Mouse (Mus musculus) layer of hippocampus, postnatal 25 days (tissue): ENCODE data around the gene Bco1. TPM values are rescaled to one million over a fixed set of nuclear protein-coding genes. Genes with fewer than 3 reads are reported as not detected.

Experiments
- DNase-seq, 2 experiments: peaks; one replicate each; pipeline ENCODE4 v3.0.0; 2022; ENCODE audit warnings: mixed read lengths in 2 of 2, low spot score in 1 of 2; ENCODE audit errors: extremely low spot score in 1 of 2
- total RNA-seq, 2 experiments: library from RNA; stranded (reverse); gene quantifications; 2 replicates each; pipeline ENCODE4 v1.2.3; 2021

Gene Bco1
- total RNA-seq, 2 experiments from 2014 or later: not detected

GRCm38 (mm10) chr8:117087036-117087435, 8.6 kb upstream of the Bco1 start:
- DNase-seq: no peak

DNA sequence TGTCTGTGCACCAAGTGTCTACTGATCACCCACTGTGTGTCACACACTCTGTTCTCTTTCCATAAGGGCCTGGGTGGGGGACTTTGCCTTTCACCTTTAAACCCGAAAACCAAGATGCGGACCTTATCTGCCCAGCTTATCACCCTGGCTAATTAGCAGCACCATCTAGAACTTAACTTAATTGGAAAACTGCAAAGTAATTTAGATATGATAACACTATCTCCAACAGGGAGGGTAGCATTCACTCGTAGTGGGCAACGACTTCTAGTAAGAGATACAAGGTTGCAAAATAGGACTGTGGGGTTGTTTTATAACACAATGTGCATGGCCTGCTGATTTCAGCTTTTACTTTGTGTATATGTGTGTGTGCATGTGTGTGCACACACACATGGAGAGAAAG, 5.9 kb upstream of the Bco1 start:
- no peak for DNase-seq

DNA sequence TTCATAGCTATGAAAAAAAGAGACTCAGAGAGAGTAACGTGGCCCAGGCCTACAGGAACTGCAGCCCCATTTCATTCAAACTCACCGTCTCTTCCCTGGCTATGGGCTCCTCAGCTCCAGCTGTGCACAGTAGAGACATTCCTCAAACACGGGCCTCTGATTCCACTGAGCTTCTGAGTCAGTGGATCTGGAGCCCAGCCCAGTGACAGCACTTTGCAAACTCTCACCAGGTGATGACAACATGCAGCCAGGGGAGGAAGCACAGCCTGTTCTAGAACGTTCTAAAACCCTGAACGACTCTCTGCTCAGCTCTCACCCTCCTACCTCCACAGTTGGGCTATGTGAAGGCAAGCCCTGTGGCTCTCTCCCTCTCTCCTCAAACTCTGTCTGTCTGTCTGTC, 1.6 kb upstream of the Bco1 start:
- DNase-seq: no peak

- DNase-seq: no peak
Measured at GRCm38 (mm10) chr8:117097051-117097563, 1.5 kb downstream of the Bco1 start.

GRCm38 (mm10) chr8:117097564-117098191, 2.0 kb downstream of the Bco1 start:
- DNase-seq: no peak

GRCm38 (mm10) chr8:117107533-117107932, 11.9 kb downstream of the Bco1 start:
- peak; percentile 66 to 85 for DNase-seq

- no peak for DNase-seq
Measured at GRCm38 (mm10) chr8:117109018-117109711, 13.5 kb downstream of the Bco1 start.

DNA sequence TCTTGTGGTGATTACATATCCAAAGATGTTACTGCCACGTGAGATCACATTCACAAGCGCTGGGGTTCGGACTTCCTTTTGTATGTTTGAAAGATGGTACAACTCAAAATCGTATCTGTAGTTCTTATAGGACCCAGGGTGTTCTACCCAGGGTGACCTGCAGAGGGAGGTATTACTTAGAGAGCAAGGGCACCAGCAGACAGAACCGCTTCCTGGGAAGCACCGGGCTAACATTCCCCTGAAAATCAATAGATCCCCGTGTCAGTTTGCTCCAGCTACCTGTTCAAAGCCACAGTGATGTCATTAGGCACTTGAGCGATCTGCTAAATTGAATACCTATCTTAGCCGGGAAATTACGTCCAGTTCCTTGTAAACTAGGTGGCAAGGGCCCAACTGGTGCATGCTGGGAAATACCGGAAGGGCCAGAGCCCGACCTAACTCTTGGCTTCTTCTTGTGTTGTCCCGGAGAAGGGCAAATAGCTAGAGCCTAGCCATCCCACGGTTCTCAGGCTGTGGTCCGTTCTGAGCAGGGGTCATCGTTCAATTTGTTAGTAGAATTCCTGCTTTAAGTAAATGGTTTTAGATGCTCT, 14.2 kb downstream of the Bco1 start:
- DNase-seq: peak in 1 of 2 experiments; percentile 70

- no peak for DNase-seq
Measured at GRCm38 (mm10) chr8:117111641-117112040, 16.0 kb downstream of the Bco1 start.

DNA sequence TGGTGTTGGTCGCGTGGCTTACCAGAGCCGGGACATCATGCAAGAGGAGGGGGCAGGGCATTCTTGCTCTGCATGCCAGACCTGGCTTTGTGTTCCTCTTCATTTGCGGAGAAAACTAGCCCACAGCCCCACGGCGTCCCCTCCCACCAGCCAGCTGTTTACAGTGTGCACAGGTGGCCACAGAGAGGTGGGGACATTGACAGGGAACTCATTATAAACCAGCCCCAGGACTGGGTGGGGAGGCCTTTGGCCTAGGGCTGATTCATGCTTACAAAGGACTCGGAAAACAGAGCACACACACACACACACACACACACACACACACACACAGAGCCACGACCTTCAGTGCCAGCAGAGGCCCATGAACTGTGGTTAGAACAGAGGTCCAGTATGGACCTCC, 16.6 kb downstream of the Bco1 start:
- no peak for DNase-seq

- DNase-seq: no peak
Measured at GRCm38 (mm10) chr8:117115094-117115493, 19.4 kb downstream of the Bco1 start.

DNA sequence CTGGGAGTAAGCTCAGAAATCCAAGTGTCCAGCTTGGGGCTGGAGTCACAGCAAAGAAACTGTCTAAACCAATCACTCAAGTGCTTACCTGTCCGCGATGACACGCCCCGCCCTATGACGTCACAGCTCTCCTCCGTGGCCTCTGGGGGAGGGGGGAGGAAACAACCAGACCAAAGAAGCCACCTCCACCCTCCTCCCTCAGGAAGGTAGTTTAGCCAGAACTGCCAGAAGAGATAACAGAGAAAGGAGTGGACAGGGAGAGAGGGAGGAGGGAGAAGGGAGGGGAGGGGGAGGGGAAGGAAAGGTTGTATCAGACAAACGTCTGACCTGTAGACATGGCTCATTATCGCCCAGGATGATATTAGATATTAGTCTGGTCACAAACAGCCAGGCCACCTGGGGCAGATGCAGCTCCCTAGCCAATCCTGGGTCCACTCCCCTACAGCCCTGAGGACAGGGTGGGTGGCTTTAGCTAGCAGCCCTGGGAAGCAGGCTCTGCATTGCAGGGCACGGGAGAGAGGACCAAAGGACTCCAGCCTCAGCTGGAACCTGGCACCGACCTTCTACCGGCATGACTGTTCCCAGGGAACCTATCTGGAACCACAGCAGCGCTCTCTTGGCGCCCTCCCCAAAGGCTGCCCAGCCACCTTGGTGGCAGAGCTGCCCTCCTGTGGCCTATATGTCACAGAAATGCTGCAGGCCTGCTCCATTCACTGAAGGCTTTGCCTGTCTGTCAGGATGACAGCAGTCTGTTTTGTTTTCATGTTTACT, 20.2 kb downstream of the Bco1 start:
- no peak for DNase-seq

- DNase-seq: no peak
Measured at GRCm38 (mm10) chr8:117116534-117116933, 20.9 kb downstream of the Bco1 start.

DNA sequence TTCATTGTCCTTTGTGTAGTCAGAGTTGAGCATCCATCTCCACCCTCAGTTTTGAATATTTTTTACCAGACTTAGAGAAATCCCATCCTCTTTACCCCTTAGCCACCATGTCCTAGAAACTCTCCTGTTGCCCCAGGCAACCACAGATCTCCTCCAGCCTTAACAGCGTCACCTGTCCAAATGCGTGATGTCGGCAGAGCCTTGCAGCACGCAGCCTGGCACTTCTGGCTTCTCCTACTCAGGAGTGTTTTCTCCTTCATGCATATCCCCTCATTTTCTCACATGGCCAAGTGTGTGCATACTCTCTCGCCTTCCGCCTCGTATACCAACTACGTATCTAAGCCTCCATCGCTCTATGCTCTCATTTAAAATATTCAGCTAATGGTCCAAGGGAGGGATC, 22.8 kb downstream of the Bco1 start:
- DNase-seq: no peak

GRCm38 (mm10) chr8:117121277-117121676, 25.6 kb downstream of the Bco1 start:
- DNase-seq: no peak

GRCm38 (mm10) chr8:117123850-117124633, 28.4 kb downstream of the Bco1 start:
- DNase-seq: no peak

DNA sequence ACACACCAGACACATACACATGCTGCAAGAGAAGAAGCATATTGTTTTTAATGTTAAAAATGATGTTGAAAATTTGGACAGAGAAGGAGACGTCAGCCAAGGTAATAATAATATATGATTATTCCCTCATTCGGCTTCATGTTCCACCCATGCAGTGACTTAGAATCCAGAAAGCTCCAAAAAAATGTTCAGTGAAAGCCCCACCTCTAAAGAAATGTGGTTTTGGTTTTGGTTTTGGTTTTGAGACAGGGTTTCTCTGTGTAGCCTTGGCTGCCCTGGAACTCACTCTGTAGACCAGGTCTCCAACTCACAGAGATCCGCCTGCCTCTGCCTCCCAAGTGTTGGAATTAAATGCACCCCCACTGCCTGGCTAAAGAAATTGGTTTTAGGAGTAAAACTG, 30.2 kb downstream of the Bco1 start:
- no peak for DNase-seq

DNA sequence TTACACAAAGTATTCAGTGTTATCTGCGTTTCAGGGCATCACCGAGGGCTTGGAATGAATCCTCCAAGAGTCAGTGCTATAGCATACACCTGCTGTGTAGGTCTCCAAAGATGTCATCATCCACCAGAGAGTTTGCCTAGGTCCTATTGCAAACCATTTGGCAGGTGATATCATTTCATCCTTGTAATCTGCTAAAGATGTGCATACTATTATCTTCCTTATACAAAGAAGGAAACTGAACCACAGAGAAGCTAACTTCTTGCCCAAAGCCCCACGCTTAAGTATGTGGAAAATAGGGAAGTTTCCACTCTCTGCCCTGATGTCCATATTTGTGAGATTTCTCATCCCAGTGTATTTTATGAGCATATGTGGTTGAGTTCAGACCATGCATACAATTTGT, 30.8 kb downstream of the Bco1 start:
- DNase-seq: no peak

- DNase-seq: no peak
Measured at GRCm38 (mm10) chr8:117127063-117127462, 31.4 kb downstream of the Bco1 start.

GRCm38 (mm10) chr8:117133702-117134101, 38.0 kb downstream of the Bco1 start:
- no peak for DNase-seq
